ENCODE assay signal across 9 mouse cellular contexts in genomic region chr3:138525494-138525893, GRCm38 (mm10). TPM values are rescaled to one million over a fixed set of nuclear protein-coding genes. Genes with fewer than 3 reads are reported as not detected.
DNase-seq lines count a peak whose midpoint lies in the region; ATAC-seq lines count a peak whose summit lies in the region.
"Had no signal": no experiment of that assay in that cellular context is flagged by ENCODE, and none has a peak within 500 bp of the region (broad histone marks: within the 10 kb centered on the region; RNA-seq: fewer than 3 reads in every experiment).

No protein-coding gene starts in this region.

- no peak for DNase-seq in heart, adult 8-10 months (ENCODE audit: low spot score)
- DNase-seq in neural tube, embryonic 11.5 days (ENCODE audit: low spot score) = no peak
- no peak for DNase-seq in neural tube, embryonic 10.5 days (ENCODE audit: extremely low spot score, low spot score)
- DNase-seq in liver, embryonic 11.5 days (ENCODE audit: low spot score) = no peak
- DNase-seq in layer of hippocampus, postnatal 25 days (ENCODE audit: extremely low spot score in 1 of 2, low spot score in 1 of 2) = no peak
- DNase-seq in left cerebral cortex, postnatal 14 days (ENCODE audit: low spot score in 2 of 2) = no peak
- DNase-seq in embryo, embryonic 9.5 days (ENCODE audit: extremely low spot score) = no peak
- DNase-seq: right cerebral cortex, postnatal 25 days had no signal

- no peak for ATAC-seq in heart, embryonic 13.5 days (ENCODE audit: extremely low read depth, insufficient number of reproducible peaks, low FRiP score, low TSS enrichment)
- no peak for ATAC-seq in neural tube, embryonic 11.5 days (ENCODE audit: insufficient read depth, low FRiP score, low TSS enrichment)
- ATAC-seq in liver, embryonic 11.5 days (replicated peaks; ENCODE audit: low FRiP score) = no peak

- peak overlapping the region; percentile 87 for H3K4me2 ChIP-seq in heart, embryonic 13.5 days
- peak overlapping the region; percentile 78; the same call in 1 of the 2 replicates for H3K4me2 ChIP-seq in neural tube, embryonic 11.5 days (ENCODE audit: low read depth)
- peak overlapping the region; percentile 91 for H3K4me2 ChIP-seq in liver, embryonic 11.5 days

- no peak overlapping the region for H3K27ac ChIP-seq in heart, embryonic 13.5 days (replicated peaks)
- no peak overlapping the region for H3K27ac ChIP-seq in neural tube, embryonic 11.5 days (ENCODE audit: low read depth, low read length)
- H3K27ac ChIP-seq in liver, embryonic 11.5 days (ENCODE audit: low read depth, low read length) = no peak overlapping the region

- peaks cover 30% of the 10 kb centered on the region for H3K4me1 ChIP-seq in heart, embryonic 13.5 days
- peaks cover 9% of the 10 kb centered on the region; the same call in 1 of the 2 replicates for H3K4me1 ChIP-seq in neural tube, embryonic 11.5 days (ENCODE audit: control insufficient read depth, insufficient read depth, low read length)
- H3K4me1 ChIP-seq in liver, embryonic 11.5 days (replicated peaks; ENCODE audit: control insufficient read depth, insufficient read depth, low read length) = peaks cover 20% of the 10 kb centered on the region

- H3K9ac ChIP-seq in heart, embryonic 13.5 days = peak overlapping the region; percentile 89; the same call in 1 of the 2 replicates
- no peak overlapping the region; the same call in 1 of the 2 replicates for H3K9ac ChIP-seq in neural tube, embryonic 11.5 days (ENCODE audit: low read length)
- H3K9ac ChIP-seq in liver, embryonic 11.5 days (ENCODE audit: low read depth, low read length) = peak overlapping the region; percentile 91

- H3K9me3 ChIP-seq in heart, embryonic 13.5 days = no peaks in the 10 kb centered on the region
- no peaks in the 10 kb centered on the region for H3K9me3 ChIP-seq in neural tube, embryonic 11.5 days (ENCODE audit: control insufficient read depth, low read length)
- no peaks in the 10 kb centered on the region for H3K9me3 ChIP-seq in liver, embryonic 11.5 days (ENCODE audit: control insufficient read depth, low read length)

- H3K36me3 ChIP-seq in heart, embryonic 13.5 days = no peaks in the 10 kb centered on the region
- no peaks in the 10 kb centered on the region for H3K36me3 ChIP-seq in neural tube, embryonic 11.5 days (ENCODE audit: control insufficient read depth, insufficient read depth, low read length)
- H3K36me3 ChIP-seq in liver, embryonic 11.5 days (ENCODE audit: control insufficient read depth, insufficient read depth, low read length) = no peaks in the 10 kb centered on the region

- peak overlapping the region; percentile 84; the same call in 1 of the 2 replicates for H3K4me3 ChIP-seq in heart, embryonic 13.5 days
- no peak overlapping the region for H3K4me3 ChIP-seq in neural tube, embryonic 11.5 days (ENCODE audit: low read depth, low read length)
- peak overlapping the region; percentile 100 for H3K4me3 ChIP-seq in liver, embryonic 11.5 days (ENCODE audit: low read depth, low read length)

- WGBS in heart, embryonic 13.5 days = 59% methylated on average over 8 of the region's 8 CpGs
- 50% methylated on average over 8 of the region's 8 CpGs for WGBS in neural tube, embryonic 11.5 days
- WGBS in liver, embryonic 11.5 days = 62% methylated on average over 8 of the region's 8 CpGs

- no peaks in the 10 kb centered on the region for H3K27me3 ChIP-seq in heart, embryonic 13.5 days (replicated peaks)
- no peaks in the 10 kb centered on the region for H3K27me3 ChIP-seq in neural tube, embryonic 11.5 days (ENCODE audit: control insufficient read depth, insufficient read depth, low read length)
- H3K27me3 ChIP-seq in liver, embryonic 11.5 days (replicated peaks; ENCODE audit: control insufficient read depth, insufficient read depth, low read length) = no peaks in the 10 kb centered on the region

- intact Hi-C loops in left cerebral cortex, postnatal 14 days (cut with DNase I) = loop anchor here (10.0 kb wide), 1 partner anchor 379 kb away; no protein-coding TSS in a partner anchor

RNA-seq across cellular contexts. Expression of gene Eif4e, which starts 0.5 kb away (rescaled TPM):
- polyA plus RNA-seq in heart, embryonic 13.5 days (2015; fragmentation: Nextera tagmentation; extraction: Ambion mirVana) = 226 and 258 TPM in 2 replicates
- 100 to 1,000 TPM; 177 to 243 (median 205) TPM for total RNA-seq in heart, adult 8-10 months (2022)
- polyA plus RNA-seq in neural tube, embryonic 11.5 days (2014; fragmentation: Nextera tagmentation; extraction: Ambion mirVana) = 458 and 468 TPM in 2 replicates
- 442 and 454 TPM in 2 replicates for polyA plus RNA-seq in liver, embryonic 11.5 days (2014; fragmentation: Nextera tagmentation; extraction: Ambion mirVana)
- 100 to 1,000 TPM; 164 to 177 TPM for total RNA-seq in layer of hippocampus, postnatal 25 days (2021)
- 100 to 1,000 TPM; 154 to 172 TPM for total RNA-seq in left cerebral cortex, postnatal 14 days (2021)

RNA-seq across cellular contexts. Expression of gene Metap1, which starts 36.2 kb away (rescaled TPM):
- 34.0 and 38.0 TPM in 2 replicates for polyA plus RNA-seq in heart, embryonic 13.5 days (2015; fragmentation: Nextera tagmentation; extraction: Ambion mirVana)
- 10 to 100 TPM; 38.3 to 41.3 (median 40.2) TPM for total RNA-seq in heart, adult 8-10 months (2022)
- polyA plus RNA-seq in neural tube, embryonic 11.5 days (2014; fragmentation: Nextera tagmentation; extraction: Ambion mirVana) = 69.0 and 69.6 TPM in 2 replicates
- 51.8 and 54.1 TPM in 2 replicates for polyA plus RNA-seq in liver, embryonic 11.5 days (2014; fragmentation: Nextera tagmentation; extraction: Ambion mirVana)
- 10 to 100 TPM; 41.9 to 44.4 TPM for total RNA-seq in layer of hippocampus, postnatal 25 days (2021)
- total RNA-seq in left cerebral cortex, postnatal 14 days (2021) = 10 to 100 TPM; 40.7 to 41.9 TPM
